Mouse (Mus musculus): ENCODE results near the gene M6pr. TPM values are rescaled to one million over a fixed set of nuclear protein-coding genes. Genes with fewer than 3 reads are reported as not detected.
"Not testable (repeated sequence)": the region's sequence is repeated elsewhere in the genome, so short reads cannot be mapped to it uniquely, and the experiment has no call there.

M6pr gene
- polyA plus RNA-seq, 1 experiment from 2014 or later: 111 TPM

DNA sequence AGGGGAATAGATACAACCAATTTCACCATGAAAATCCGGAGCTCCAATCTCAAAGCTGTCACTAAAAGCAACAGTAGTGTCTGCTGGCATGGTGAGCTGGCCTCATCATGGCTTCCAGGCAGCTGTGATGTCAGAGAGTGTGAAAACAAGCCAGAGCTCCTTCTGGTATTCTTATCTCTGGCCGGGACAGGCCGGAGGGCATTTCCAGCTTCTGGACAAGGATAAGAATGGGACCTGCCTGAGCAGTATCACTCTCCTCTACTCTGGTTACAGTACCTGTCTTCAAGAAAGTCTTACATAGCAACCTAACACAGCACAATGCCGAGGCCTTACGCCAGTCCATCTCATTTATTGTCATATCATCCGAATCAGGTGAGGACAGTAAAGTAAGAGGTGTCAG, 37.2 kb downstream of the M6pr start:
- H3K4me2 ChIP-seq (replicated peaks; ENCODE audit: low read depth): no peak overlapping the region
- DNase-seq (ENCODE audit: low spot score) (no peak), ATAC-seq (ENCODE audit: low FRiP score, low TSS enrichment) (no peak)
- H3K27me3 ChIP-seq (ENCODE audit: control insufficient read depth, insufficient read depth, low read length): no peaks in the 10 kb centered on the region
- H3K9ac ChIP-seq (ENCODE audit: low read length): no peak overlapping the region
- H3K4me3 ChIP-seq (ENCODE audit: low read depth, low read length): no peak overlapping the region
- H3K4me1 ChIP-seq (replicated peaks; ENCODE audit: control insufficient read depth, insufficient read depth): no peaks in the 10 kb centered on the region
- no peak overlapping the region for H3K27ac ChIP-seq (replicated peaks)
- no peaks in the 10 kb centered on the region for H3K36me3 ChIP-seq (ENCODE audit: control insufficient read depth, insufficient read depth, low read length)
- 71% methylated on average over 6 of the region's 6 CpGs for WGBS
- no peaks in the 10 kb centered on the region for H3K9me3 ChIP-seq (ENCODE audit: control insufficient read depth, low read length)
- TF ChIP-seq CTCF (IDR thresholded peaks at IDR 0.05; ENCODE audit: low read depth) (no peak), EP300 (optimal IDR thresholded peaks at IDR 0.05) (no peak)

DNA sequence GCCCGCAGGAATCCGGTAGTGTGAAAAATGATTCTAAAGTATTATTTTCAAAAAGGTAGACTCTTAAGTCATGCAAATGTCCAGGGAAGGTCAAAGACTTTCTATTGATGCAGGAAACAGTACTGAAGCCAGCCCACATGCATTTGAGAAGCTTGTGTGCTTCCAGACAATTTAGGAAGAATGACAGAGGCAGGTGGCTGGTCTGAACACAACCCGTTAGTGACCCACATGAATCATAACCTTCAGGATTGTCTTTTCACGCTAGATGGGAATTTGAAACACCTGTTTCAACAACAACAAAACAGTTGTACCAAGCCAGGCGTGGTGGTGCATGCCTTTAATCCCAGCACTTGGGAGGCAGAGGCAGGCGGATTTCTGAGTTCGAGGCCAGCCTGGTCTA, 37.9 kb downstream of the M6pr start:
- WGBS: 72% methylated on average over 7 of the region's 7 CpGs
- H3K9me3 ChIP-seq (ENCODE audit: control insufficient read depth, low read length): no peaks in the 10 kb centered on the region
- no peak overlapping the region for H3K4me2 ChIP-seq (replicated peaks; ENCODE audit: low read depth)
- no peaks in the 10 kb centered on the region for H3K4me1 ChIP-seq (replicated peaks; ENCODE audit: control insufficient read depth, insufficient read depth)
- no peak overlapping the region for H3K4me3 ChIP-seq (ENCODE audit: low read depth, low read length)
- H3K27ac ChIP-seq (replicated peaks): no peak overlapping the region
- no peak overlapping the region for H3K9ac ChIP-seq (ENCODE audit: low read length)
- ATAC-seq (ENCODE audit: low FRiP score, low TSS enrichment): no peak
- no peaks in the 10 kb centered on the region for H3K27me3 ChIP-seq (ENCODE audit: control insufficient read depth, insufficient read depth, low read length)
- DNase-seq (ENCODE audit: low spot score): no peak
- no peaks in the 10 kb centered on the region for H3K36me3 ChIP-seq (ENCODE audit: control insufficient read depth, insufficient read depth, low read length)
- TF ChIP-seq EP300 (optimal IDR thresholded peaks at IDR 0.05) (no peak), CTCF (IDR thresholded peaks at IDR 0.05; ENCODE audit: low read depth) (no peak)

DNA sequence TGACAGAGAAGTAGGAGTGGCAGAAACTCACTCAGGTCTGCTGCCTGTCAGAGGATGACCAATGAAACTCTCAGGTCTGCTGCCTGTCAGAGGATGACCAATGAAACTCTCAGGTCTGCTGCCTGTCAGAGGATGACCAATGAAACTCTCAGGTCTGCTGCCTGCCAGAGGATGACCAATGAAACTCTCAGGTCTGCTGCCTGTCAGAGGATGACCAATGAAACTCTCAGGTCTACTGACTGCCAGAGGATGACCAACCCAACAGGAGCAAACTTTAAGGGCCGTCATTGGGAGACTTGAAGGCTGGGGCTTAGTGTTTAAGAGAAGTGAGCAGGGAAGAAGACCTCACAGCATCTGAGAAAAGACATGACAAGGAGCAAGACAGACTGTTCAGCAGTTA, 38.8 kb downstream of the M6pr start:
- not testable (repeated sequence) for H3K4me1 ChIP-seq (replicated peaks; ENCODE audit: control insufficient read depth, insufficient read depth); DNase-seq (ENCODE audit: low spot score); ATAC-seq (ENCODE audit: low FRiP score, low TSS enrichment); H3K4me2 ChIP-seq (replicated peaks; ENCODE audit: low read depth); H3K4me3 ChIP-seq (ENCODE audit: low read depth, low read length); H3K9me3 ChIP-seq (ENCODE audit: control insufficient read depth, low read length); H3K27me3 ChIP-seq (ENCODE audit: control insufficient read depth, insufficient read depth, low read length); H3K36me3 ChIP-seq (ENCODE audit: control insufficient read depth, insufficient read depth, low read length); H3K27ac ChIP-seq (replicated peaks); H3K9ac ChIP-seq (ENCODE audit: low read length)
- WGBS: 44% methylated on average over 1 of the region's 1 CpGs

DNA sequence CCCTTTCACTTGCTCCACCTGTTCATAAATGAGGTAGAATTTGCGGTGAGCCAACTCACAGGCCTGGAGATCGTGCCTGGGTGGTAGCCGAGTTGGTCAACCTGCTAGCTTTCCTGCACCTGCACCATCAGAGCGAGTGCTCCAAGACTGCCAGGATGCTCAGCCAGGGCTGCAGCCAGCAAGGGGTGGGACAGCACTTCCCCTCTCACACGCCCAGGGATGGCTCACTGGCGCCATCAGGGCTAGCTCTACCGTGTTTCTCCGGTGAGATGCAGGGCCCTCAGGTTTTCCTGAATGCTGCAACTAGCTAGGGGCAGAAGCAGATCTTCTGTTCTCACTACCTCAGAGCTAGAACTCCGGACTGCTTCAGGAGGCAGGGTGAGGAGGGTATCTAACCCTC, 47.4 kb downstream of the M6pr start:
- no peak for ATAC-seq (ENCODE audit: low FRiP score, low TSS enrichment)
- WGBS: 55% methylated on average over 9 of the region's 9 CpGs
- TF ChIP-seq EP300 (optimal IDR thresholded peaks at IDR 0.05) (no peak), CTCF (IDR thresholded peaks at IDR 0.05; ENCODE audit: low read depth) (no peak)

DNA sequence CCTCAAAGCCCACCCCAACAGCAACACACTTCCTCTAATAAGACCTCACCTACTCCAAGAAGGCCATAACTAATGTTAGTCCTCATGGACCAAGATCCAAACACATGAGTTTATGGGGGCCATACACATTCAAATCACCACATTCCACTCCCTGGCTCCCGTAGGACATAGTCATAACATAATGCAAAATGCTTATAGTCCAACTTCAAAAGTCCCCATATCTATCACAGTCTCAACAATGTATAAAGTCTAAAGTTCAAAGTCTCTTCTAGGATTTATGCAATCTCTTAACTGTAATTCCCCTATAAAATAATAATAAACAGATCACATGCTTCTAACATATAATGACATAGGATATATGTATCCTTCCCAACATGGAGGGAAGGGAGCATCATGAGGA, 48.6 kb downstream of the M6pr start:
- Histone ChIP-seq H3K27me3 (ENCODE audit: control insufficient read depth, insufficient read depth, low read length) (no peaks in the 10 kb centered on the region), H3K4me2 (replicated peaks; ENCODE audit: low read depth) (no peak overlapping the region), H3K9me3 (ENCODE audit: control insufficient read depth, low read length) (no peaks in the 10 kb centered on the region), H3K36me3 (ENCODE audit: control insufficient read depth, insufficient read depth, low read length) (no peaks in the 10 kb centered on the region), H3K4me1 (replicated peaks; ENCODE audit: control insufficient read depth, insufficient read depth) (no peaks in the 10 kb centered on the region), H3K9ac (ENCODE audit: low read length) (no peak overlapping the region), H3K27ac (replicated peaks) (no peak overlapping the region), H3K4me3 (ENCODE audit: low read depth, low read length) (no peak overlapping the region)
- no peak for ATAC-seq (ENCODE audit: low FRiP score, low TSS enrichment)
- 94% methylated on average over 1 of the region's 1 CpGs for WGBS
- TF ChIP-seq EP300 (optimal IDR thresholded peaks at IDR 0.05) (no peak), CTCF (IDR thresholded peaks at IDR 0.05; ENCODE audit: low read depth) (no peak)
- no peak for DNase-seq (ENCODE audit: low spot score)

More for the DNA sequence above, 47.4 kb downstream of the M6pr start:
- no peak for DNase-seq (ENCODE audit: low spot score)
- no peak overlapping the region for H3K27ac ChIP-seq (replicated peaks)
- no peaks in the 10 kb centered on the region for H3K4me1 ChIP-seq (replicated peaks; ENCODE audit: control insufficient read depth, insufficient read depth)
- no peak overlapping the region for H3K4me2 ChIP-seq (replicated peaks; ENCODE audit: low read depth)
- no peaks in the 10 kb centered on the region for H3K9me3 ChIP-seq (ENCODE audit: control insufficient read depth, low read length)
- no peak overlapping the region for H3K4me3 ChIP-seq (ENCODE audit: low read depth, low read length)
- no peaks in the 10 kb centered on the region for H3K36me3 ChIP-seq (ENCODE audit: control insufficient read depth, insufficient read depth, low read length)
- no peaks in the 10 kb centered on the region for H3K27me3 ChIP-seq (ENCODE audit: control insufficient read depth, insufficient read depth, low read length)
- H3K9ac ChIP-seq (ENCODE audit: low read length): no peak overlapping the region

DNA sequence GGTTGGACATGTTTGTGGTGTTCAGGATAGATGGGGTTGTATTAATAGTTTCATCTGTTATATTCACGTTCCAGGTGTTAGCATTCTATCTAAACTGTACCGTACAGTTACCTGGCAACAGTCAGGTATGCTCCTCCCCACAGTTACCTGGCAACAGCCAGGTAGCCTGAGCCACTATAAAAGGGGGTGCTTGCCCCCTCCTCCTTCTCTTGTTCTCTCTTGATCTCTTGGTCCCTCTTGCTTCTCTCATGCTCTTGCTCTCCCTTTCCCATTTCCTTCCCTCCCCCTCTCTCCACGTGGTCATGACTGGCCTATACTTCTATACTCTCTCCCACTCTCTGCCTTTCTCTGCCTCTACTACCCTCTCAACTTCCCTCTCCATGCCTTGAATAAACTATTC, 57.2 kb downstream of the M6pr start:
- Histone ChIP-seq H3K9ac (ENCODE audit: low read length) (no peak overlapping the region), H3K27me3 (ENCODE audit: control insufficient read depth, insufficient read depth, low read length) (no peaks in the 10 kb centered on the region), H3K27ac (replicated peaks) (no peak overlapping the region), H3K36me3 (ENCODE audit: control insufficient read depth, insufficient read depth, low read length) (no peaks in the 10 kb centered on the region), H3K9me3 (ENCODE audit: control insufficient read depth, low read length) (no peaks in the 10 kb centered on the region), H3K4me2 (replicated peaks; ENCODE audit: low read depth) (no peak overlapping the region), H3K4me3 (ENCODE audit: low read depth, low read length) (no peak overlapping the region), H3K4me1 (replicated peaks; ENCODE audit: control insufficient read depth, insufficient read depth) (no peaks in the 10 kb centered on the region)
- no peak for ATAC-seq (ENCODE audit: low FRiP score, low TSS enrichment)
- 37% methylated on average over 3 of the region's 3 CpGs for WGBS
- no peak for DNase-seq (ENCODE audit: low spot score)
- no peak for TF ChIP-seq EP300 (optimal IDR thresholded peaks at IDR 0.05)
- no peak for TF ChIP-seq CTCF (IDR thresholded peaks at IDR 0.05; ENCODE audit: low read depth)
